Mouse (Mus musculus) G1E (cell line): ENCODE measurements around the gene Cyp39a1.

ENCODE experiments used
- CTCF ChIP-seq: IDR thresholded peaks from 2 replicates; pipeline ENCODE4 v1.5.1; 2012; ENCODE audit warnings: low read depth, low read length, inconsistent platforms, mixed read lengths
- GATA1 ChIP-seq: IDR thresholded peaks from 2 replicates; pipeline ENCODE4 v1.6.1; 2012; ENCODE audit warnings: borderline replicate concordance, low read length, inconsistent platforms, mixed read lengths
- POLR2AphosphoS5 ChIP-seq: IDR thresholded peaks from 2 replicates; pipeline ENCODE4 v1.6.1; 2012; ENCODE audit warnings: low read depth, low read length, inconsistent platforms; ENCODE audit not compliant: insufficient replicate concordance

DNA sequence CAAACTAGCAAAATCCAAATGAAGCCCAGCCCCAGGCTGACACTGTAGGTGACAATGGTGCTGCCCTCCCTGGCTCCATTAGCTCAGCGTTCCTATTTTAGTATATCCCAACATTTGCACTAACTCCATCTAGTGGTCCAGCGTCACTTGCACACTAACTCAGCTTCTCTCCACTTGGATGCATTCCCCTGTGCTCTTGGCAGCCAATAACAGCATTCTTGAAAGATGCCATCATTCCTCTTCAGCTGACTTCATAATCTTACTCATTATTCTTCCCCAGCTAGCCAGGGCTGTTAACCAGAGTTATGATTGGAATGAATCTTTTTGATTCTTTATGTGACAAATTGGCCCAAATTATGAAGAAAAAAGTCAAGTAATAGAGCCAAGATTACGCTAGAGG lies 40.0 kb downstream of the Cyp39a1 start:
- no peak for TF ChIP-seq CTCF
- TF ChIP-seq GATA1 = no peak
- TF ChIP-seq POLR2AphosphoS5 = no peak
